Mouse (Mus musculus) layer of hippocampus, postnatal 14 days (tissue): ENCODE results near the gene Gm28047. TPM values are rescaled to one million over a fixed set of nuclear protein-coding genes. Genes with fewer than 3 reads are reported as not detected.

Source experiments
- DNase-seq, 2 experiments: peaks; one replicate each; pipeline ENCODE4 v3.0.0; 2021 to 2022; ENCODE audit warnings: low spot score in 2 of 2, mixed read lengths in 1 of 2
- total RNA-seq, 2 experiments: library from RNA; stranded (reverse); gene quantifications; 2 replicates each; pipeline ENCODE4 v1.2.3; 2021

Gene Gm28047
- total RNA-seq, 2 experiments from 2014 or later: 0.78 TPM; not detected in 1

GRCm38 (mm10) chr15:102517631-102517975, 107.3 kb downstream of the Gm28047 start:
- no peak for DNase-seq

- DNase-seq: peak; percentile 79 to 81
Observed at GRCm38 (mm10) chr15:102516728-102517404, 108.0 kb downstream of the Gm28047 start, which contains the start of gene Map3k12. Gene Map3k12 (minus strand): TSS chr15:102517064.

- DNase-seq: no peak
Observed at GRCm38 (mm10) chr15:102516293-102516692, 108.6 kb downstream of the Gm28047 start.

- no peak for DNase-seq
Observed at GRCm38 (mm10) chr15:102515791-102516190, 109.1 kb downstream of the Gm28047 start.

GRCm38 (mm10) chr15:102515261-102515660, 109.6 kb downstream of the Gm28047 start:
- DNase-seq: no peak

- no peak for DNase-seq
Observed at GRCm38 (mm10) chr15:102513004-102513403, 111.9 kb downstream of the Gm28047 start.

- DNase-seq: no peak
Observed at GRCm38 (mm10) chr15:102512471-102512870, 112.4 kb downstream of the Gm28047 start.

- DNase-seq: no peak
Observed at GRCm38 (mm10) chr15:102512010-102512409, 112.9 kb downstream of the Gm28047 start.

- no peak for DNase-seq
Observed at GRCm38 (mm10) chr15:102511285-102511833, 113.5 kb downstream of the Gm28047 start.

GRCm38 (mm10) chr15:102510590-102511284, 114.1 kb downstream of the Gm28047 start:
- DNase-seq: peak; percentile 83 to 91

GRCm38 (mm10) chr15:102510110-102510509, 114.8 kb downstream of the Gm28047 start:
- peak; percentile 41 to 65 for DNase-seq

- DNase-seq: no peak
Observed at GRCm38 (mm10) chr15:102508336-102508735, 116.5 kb downstream of the Gm28047 start.

GRCm38 (mm10) chr15:102507561-102507960, 117.3 kb downstream of the Gm28047 start:
- no peak for DNase-seq

GRCm38 (mm10) chr15:102506864-102507263, 118.0 kb downstream of the Gm28047 start:
- no peak for DNase-seq

GRCm38 (mm10) chr15:102506464-102506830, 118.4 kb downstream of the Gm28047 start:
- DNase-seq: no peak

- DNase-seq: no peak
Observed at GRCm38 (mm10) chr15:102505770-102506463, 119.0 kb downstream of the Gm28047 start.

GRCm38 (mm10) chr15:102505073-102505769, 119.6 kb downstream of the Gm28047 start:
- DNase-seq: no peak

- DNase-seq: no peak
Observed at GRCm38 (mm10) chr15:102503924-102504782, 120.7 kb downstream of the Gm28047 start.

GRCm38 (mm10) chr15:102503447-102503846, 121.4 kb downstream of the Gm28047 start, which contains the start of gene Gm10337:
Gene Gm10337 (plus strand): TSS chr15:102503722.
- DNase-seq: no peak

- no peak for DNase-seq
Observed at GRCm38 (mm10) chr15:102502254-102502840, 122.5 kb downstream of the Gm28047 start.
